Mouse (Mus musculus) heart, postnatal 0 days (tissue): Measurements from ENCODE around the gene Ift80.

ENCODE experiments used
- CTCF ChIP-seq: IDR thresholded peaks from 2 replicates; pipeline ENCODE4 v1.5.1; 2016; ENCODE audit warnings: antibody characterized with exemption, control low read depth, low read depth
- EP300 ChIP-seq: IDR thresholded peaks from 2 replicates; pipeline ENCODE4 v1.6.1; 2016; ENCODE audit warnings: antibody characterized with exemption, low read depth

- TF ChIP-seq CTCF: no peak
- TF ChIP-seq EP300: no peak
Observed at GRCm38 (mm10) chr3:68941867-68942266, 62.5 kb downstream of the Ift80 start.
